Mouse (Mus musculus) brain, embryonic 14.5 days (tissue): Measurements from ENCODE around the gene Plcb1. TPM values are rescaled to one million over a fixed set of nuclear protein-coding genes. Genes with fewer than 3 reads are reported as not detected.
A peak's percentile ranks its signal among the peaks of the same experiment; 100 is the strongest.

Experiments
- DNase-seq: peaks from one replicate; pipeline ENCODE4 v3.0.0-alpha.2; 2011; ENCODE audit warnings: low read depth
- CTCF ChIP-seq: fragments of 200-500 bp; IDR thresholded peaks from 2 replicates; pipeline ENCODE4 v1.5.1; 2012; ENCODE audit warnings: inconsistent platforms, mild to moderate bottlenecking, moderate library complexity, borderline replicate concordance; ENCODE audit not compliant: insufficient read depth, insufficient read length; ENCODE audit errors: extremely low read depth
- POLR2A ChIP-seq: fragments of 200-500 bp; IDR thresholded peaks from 2 replicates; pipeline ENCODE4 v1.6.1; 2012; ENCODE audit warnings: mild to moderate bottlenecking, inconsistent platforms, borderline replicate concordance; ENCODE audit not compliant: poor library complexity, insufficient read depth, insufficient read length, severe bottlenecking; ENCODE audit errors: extremely low read depth
- polyA plus RNA-seq: library from polyadenylated mRNA; depleted of rRNA; stranded (reverse); fragments of >200 nt; gene quantifications from 2 replicates; pipeline ENCODE4 v1.2.3, GENCODE M21; 2012

Gene Plcb1
- polyA plus RNA-seq, 1 experiment = 15.2 TPM

GRCm38 (mm10) chr2:134800226-134800625 is 14.4 kb downstream of the Plcb1 start:
- TF ChIP-seq CTCF = no peak
- TF ChIP-seq POLR2A = no peak
- DNase-seq = no peak

- TF ChIP-seq CTCF = no peak
- no peak for TF ChIP-seq POLR2A
- DNase-seq = peak; percentile 55
Observed at GRCm38 (mm10) chr2:134816383-134816782, 30.5 kb downstream of the Plcb1 start.

- TF ChIP-seq CTCF = no peak
- TF ChIP-seq POLR2A = no peak
- DNase-seq = no peak
Observed at GRCm38 (mm10) chr2:134817058-134817840, 31.4 kb downstream of the Plcb1 start.

GRCm38 (mm10) chr2:134821176-134821575 is 35.3 kb downstream of the Plcb1 start:
- no peak for DNase-seq
- TF ChIP-seq POLR2A (no peak), CTCF (no peak)

- DNase-seq = peak; percentile 39
- TF ChIP-seq POLR2A (no peak), CTCF (no peak)
Observed at GRCm38 (mm10) chr2:134825645-134826044, 39.8 kb downstream of the Plcb1 start.

- TF ChIP-seq CTCF (no peak), POLR2A (no peak)
- DNase-seq = peak; percentile 76
Observed at GRCm38 (mm10) chr2:134826111-134827005, 40.5 kb downstream of the Plcb1 start.

- TF ChIP-seq POLR2A = no peak
- no peak for TF ChIP-seq CTCF
Observed at GRCm38 (mm10) chr2:134827778-134828487, 42.1 kb downstream of the Plcb1 start.

GRCm38 (mm10) chr2:134831861-134832260 is 46.0 kb downstream of the Plcb1 start:
- DNase-seq = no peak
- TF ChIP-seq POLR2A (no peak), CTCF (no peak)

More at GRCm38 (mm10) chr2:134827778-134828487, 42.1 kb downstream of the Plcb1 start:
- DNase-seq = peak; percentile 70

GRCm38 (mm10) chr2:134836097-134836496 is 50.2 kb downstream of the Plcb1 start:
- TF ChIP-seq POLR2A (no peak), CTCF (no peak)

GRCm38 (mm10) chr2:134838185-134838584 is 52.3 kb downstream of the Plcb1 start:
- TF ChIP-seq CTCF = no peak
- no peak for TF ChIP-seq POLR2A
- no peak for DNase-seq

More at GRCm38 (mm10) chr2:134836097-134836496, 50.2 kb downstream of the Plcb1 start:
- DNase-seq = no peak

GRCm38 (mm10) chr2:134838888-134839287 is 53.0 kb downstream of the Plcb1 start:
- no peak for DNase-seq
- TF ChIP-seq CTCF (peak; percentile 2; the same call in 1 of the 2 replicates), POLR2A (no peak)

GRCm38 (mm10) chr2:134842883-134843282 is 57.0 kb downstream of the Plcb1 start:
- no peak for DNase-seq
- TF ChIP-seq POLR2A (no peak), CTCF (no peak)
